Mouse (Mus musculus) neural tube, embryonic 12.5 days (tissue): ENCODE measurements at regions not wholly inside any gene's neighbourhood (a gene's known extent, or its start where the extent isn't known, plus 50 kb on each side); places are given as distances from the start of the nearest gene placed in this dataset.

ENCODE experiments used
- ATAC-seq: fragments of 200-750 bp; cut with Nextera tagmentation; 2 replicates; pipeline ENCODE4 v1.8.0; 2017; ENCODE audit warnings: low read depth, mild to moderate bottlenecking, moderate TSS enrichment, moderate library complexity; ENCODE audit not compliant: low FRiP score
- H3K27ac ChIP-seq: fragments of 300-500 bp; sonication (generic); 2 replicates; pipeline ENCODE4 v1.5.1; 2016
- H3K27me3 ChIP-seq: fragments of 300-500 bp; sonication (generic); replicated peaks from 2 replicates; pipeline ENCODE4 v1.6.1; 2016; ENCODE audit warnings: mild to moderate bottlenecking
- H3K36me3 ChIP-seq: fragments of 300-500 bp; sonication (generic); 2 replicates; pipeline ENCODE4 v1.6.1; 2016; ENCODE audit warnings: mild to moderate bottlenecking
- H3K4me1 ChIP-seq: fragments of 300-500 bp; sonication (generic); 2 replicates; pipeline ENCODE4 v1.6.1; 2016
- H3K4me2 ChIP-seq: fragments of 300-500 bp; sonication (generic); replicated peaks from 2 replicates; pipeline ENCODE4 v1.6.1; 2016; ENCODE audit warnings: mild to moderate bottlenecking
- H3K4me3 ChIP-seq: fragments of 300-500 bp; sonication (generic); 2 replicates; pipeline ENCODE4 v1.5.1; 2016
- H3K9ac ChIP-seq: fragments of 300-500 bp; sonication (generic); 2 replicates; pipeline ENCODE4 v1.6.1; 2016; ENCODE audit warnings: mild to moderate bottlenecking
- H3K9me3 ChIP-seq: fragments of 300-500 bp; sonication (generic); 2 replicates; pipeline ENCODE4 v1.6.1; 2016; ENCODE audit warnings: mild to moderate bottlenecking
- WGBS: fragments of 180-500 bp; shearing (Covaris S2); methylation state at CpG from one replicate; pipeline ENCODE4 v1.1.7; 2016; 5-methylcytosine and 5-hydroxymethylcytosine counted together

- H3K4me2 ChIP-seq = no peak overlapping the region
- H3K4me1 ChIP-seq = no peaks in the 10 kb centered on the region
- H3K27me3 ChIP-seq = no peaks in the 10 kb centered on the region
- H3K4me3 ChIP-seq = no peak overlapping the region
- H3K9ac ChIP-seq = no peak overlapping the region
- no peak for ATAC-seq
- H3K36me3 ChIP-seq = no peaks in the 10 kb centered on the region
- WGBS = 89% methylated on average over 6 of the region's 6 CpGs
- no peak overlapping the region for H3K27ac ChIP-seq
- H3K9me3 ChIP-seq = no peaks in the 10 kb centered on the region
Measured at GRCm38 (mm10) chr14:18389390-18389789, 57.7 kb upstream of the Ube2e1 start.

- no peaks in the 10 kb centered on the region for H3K9me3 ChIP-seq
- H3K27ac ChIP-seq = no peak overlapping the region
- H3K4me1 ChIP-seq = no peaks in the 10 kb centered on the region
- no peak overlapping the region for H3K4me3 ChIP-seq
- no peak overlapping the region for H3K9ac ChIP-seq
- no peaks in the 10 kb centered on the region for H3K27me3 ChIP-seq
- no peak overlapping the region for H3K4me2 ChIP-seq
- no peaks in the 10 kb centered on the region for H3K36me3 ChIP-seq
- ATAC-seq = no peak
- WGBS = 78% methylated on average over 6 of the region's 6 CpGs
Measured at GRCm38 (mm10) chr14:18385953-18386668, 54.5 kb upstream of the Ube2e1 start.
